Mouse (Mus musculus): Measurements from ENCODE around the gene Gulp1. TPM values are rescaled to one million over a fixed set of nuclear protein-coding genes. Genes with fewer than 3 reads are reported as not detected.

Gulp1 gene
- polyA plus RNA-seq, 1 experiment from 2014 or later = 41.4 TPM

DNA sequence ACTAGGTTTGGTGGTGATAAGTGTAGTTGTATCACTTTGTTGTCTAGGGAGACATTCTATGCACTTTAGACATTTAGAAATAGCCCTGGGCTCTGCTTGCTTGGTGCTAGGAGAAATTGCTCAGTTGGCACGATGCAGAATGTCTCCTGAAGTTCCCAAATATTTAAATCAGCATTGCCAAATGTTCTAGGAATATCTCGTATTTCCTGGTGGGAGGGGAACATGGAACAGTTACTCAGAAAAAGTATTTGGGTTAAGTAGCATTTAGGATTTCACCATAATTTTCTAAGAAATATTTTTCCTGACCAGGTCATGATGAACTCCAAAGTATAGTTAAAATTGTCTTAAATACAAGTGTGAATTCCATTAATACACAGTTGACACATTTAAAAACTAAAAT is 25.3 kb downstream of the Gulp1 start:
- 77% methylated on average over 2 of the region's 2 CpGs for WGBS

DNA sequence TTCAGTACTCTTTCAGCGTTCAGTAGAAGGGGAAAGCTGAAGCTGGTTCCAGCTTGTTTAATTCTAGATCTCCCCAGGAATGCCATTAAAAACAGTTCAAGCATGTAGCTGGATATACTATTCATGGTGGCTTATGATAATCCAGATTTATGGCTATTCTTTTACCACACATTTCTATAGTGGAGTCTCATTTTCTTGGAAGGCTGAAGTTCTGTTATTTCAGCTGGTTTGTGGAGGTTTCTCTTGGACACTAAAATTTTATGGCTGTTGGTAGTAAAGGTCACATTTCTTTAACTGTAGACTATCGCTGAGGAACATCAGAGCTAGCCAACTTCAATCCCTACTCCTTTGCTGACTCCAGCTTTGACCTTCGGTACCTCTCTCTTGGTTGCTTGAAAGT is 29.1 kb downstream of the Gulp1 start:
- H3K4me3 ChIP-seq (ENCODE audit: low read depth, low read length) = no peak overlapping the region
- no peaks in the 10 kb centered on the region for H3K36me3 ChIP-seq (replicated peaks; ENCODE audit: control insufficient read depth, insufficient read depth, low read depth, low read length)
- H3K9ac ChIP-seq (replicated peaks; ENCODE audit: low read length) = no peak overlapping the region
- no peak for DNase-seq (ENCODE audit: low spot score)
- H3K27ac ChIP-seq (replicated peaks; ENCODE audit: low read depth, low read length) = no peak overlapping the region
- ATAC-seq (replicated peaks; ENCODE audit: insufficient number of reproducible peaks, low FRiP score, low TSS enrichment, low read depth) = no peak
- H3K4me1 ChIP-seq (ENCODE audit: control insufficient read depth, insufficient read depth, low read length) = no peaks in the 10 kb centered on the region; the same call in 1 of the 2 replicates
- no peak overlapping the region for H3K4me2 ChIP-seq (ENCODE audit: low read depth, low read length)
- WGBS = 77% methylated on average over 3 of the region's 3 CpGs
- no peaks in the 10 kb centered on the region for H3K9me3 ChIP-seq (replicated peaks; ENCODE audit: control insufficient read depth, low read length)
- no peaks in the 10 kb centered on the region for H3K27me3 ChIP-seq (ENCODE audit: control insufficient read depth, insufficient read depth, low read length)

More for the DNA sequence above, 25.3 kb downstream of the Gulp1 start:
- Histone ChIP-seq H3K4me2 (ENCODE audit: low read depth, low read length) (no peak overlapping the region), H3K27ac (replicated peaks; ENCODE audit: low read depth, low read length) (no peak overlapping the region), H3K9ac (replicated peaks; ENCODE audit: low read length) (no peak overlapping the region), H3K4me3 (ENCODE audit: low read depth, low read length) (no peak overlapping the region), H3K4me1 (ENCODE audit: control insufficient read depth, insufficient read depth, low read length) (no peaks in the 10 kb centered on the region), H3K36me3 (replicated peaks; ENCODE audit: control insufficient read depth, insufficient read depth, low read depth, low read length) (no peaks in the 10 kb centered on the region), H3K9me3 (replicated peaks; ENCODE audit: control insufficient read depth, low read length) (no peaks in the 10 kb centered on the region), H3K27me3 (ENCODE audit: control insufficient read depth, insufficient read depth, low read length) (no peaks in the 10 kb centered on the region)
- DNase-seq (ENCODE audit: low spot score) (no peak), ATAC-seq (replicated peaks; ENCODE audit: insufficient number of reproducible peaks, low FRiP score, low TSS enrichment, low read depth) (no peak)

DNA sequence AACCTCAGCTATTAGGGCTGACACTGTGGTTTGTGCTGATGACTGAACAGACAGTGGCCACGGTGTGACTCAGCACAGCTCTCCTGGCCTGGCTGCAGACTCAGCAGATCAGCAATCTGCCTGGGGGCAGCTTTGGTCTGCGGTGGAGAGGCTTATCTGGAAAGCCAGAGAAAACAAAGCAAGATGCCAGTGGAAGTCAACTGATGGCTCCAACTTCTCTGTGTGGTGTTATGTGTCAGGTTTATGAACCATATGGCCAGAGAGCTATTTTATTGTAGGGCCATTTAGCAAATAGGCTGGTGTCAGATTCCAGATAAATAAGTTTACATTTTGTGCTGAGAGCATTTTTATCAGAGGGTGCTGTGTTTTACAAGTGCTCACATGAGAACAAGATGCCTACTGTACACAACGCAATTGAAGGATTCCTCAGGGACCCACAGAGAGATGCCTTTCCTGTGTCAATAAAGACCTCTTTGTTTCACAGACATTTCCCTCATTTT is 33.6 kb downstream of the Gulp1 start:
- Histone ChIP-seq H3K27ac (replicated peaks; ENCODE audit: low read depth, low read length) (0 out of 2 replicates have a peak overlapping the region, but pooled peaks have one; percentile 15), H3K9me3 (replicated peaks; ENCODE audit: control insufficient read depth, low read length) (no peaks in the 10 kb centered on the region), H3K36me3 (replicated peaks; ENCODE audit: control insufficient read depth, insufficient read depth, low read depth, low read length) (no peaks in the 10 kb centered on the region), H3K9ac (replicated peaks; ENCODE audit: low read length) (no peak overlapping the region), H3K27me3 (ENCODE audit: control insufficient read depth, insufficient read depth, low read length) (no peaks in the 10 kb centered on the region), H3K4me3 (ENCODE audit: low read depth, low read length) (no peak overlapping the region), H3K4me2 (ENCODE audit: low read depth, low read length) (no peak overlapping the region), H3K4me1 (ENCODE audit: control insufficient read depth, insufficient read depth, low read length) (no peaks in the 10 kb centered on the region; the same call in 1 of the 2 replicates)
- ATAC-seq (replicated peaks; ENCODE audit: insufficient number of reproducible peaks, low FRiP score, low TSS enrichment, low read depth) (peak; percentile 89), DNase-seq (ENCODE audit: low spot score) (peak; percentile 58)
- WGBS = 6% methylated on average over 3 of the region's 3 CpGs

DNA sequence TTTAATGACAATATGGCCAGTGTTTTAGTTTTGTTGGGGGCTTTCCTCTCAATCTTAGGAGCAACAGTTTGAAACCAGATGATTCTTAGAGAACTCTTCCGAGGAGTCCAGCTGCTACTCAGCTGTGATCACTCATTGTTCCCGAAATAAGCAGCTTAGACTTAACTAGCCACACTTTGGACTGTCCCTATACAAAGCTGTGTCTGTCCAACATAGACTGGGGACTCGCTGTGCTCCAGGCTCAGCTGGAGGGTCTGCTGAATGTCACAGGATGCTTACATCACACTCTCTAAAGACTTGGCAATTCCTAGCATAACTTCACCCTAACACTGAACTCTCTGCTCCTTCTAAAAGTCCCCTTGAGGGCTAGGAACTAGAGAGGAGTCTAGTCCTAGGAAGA is 40.4 kb downstream of the Gulp1 start:
- Histone ChIP-seq H3K9me3 (replicated peaks; ENCODE audit: control insufficient read depth, low read length) (no peaks in the 10 kb centered on the region), H3K4me1 (ENCODE audit: control insufficient read depth, insufficient read depth, low read length) (no peaks in the 10 kb centered on the region), H3K27ac (replicated peaks; ENCODE audit: low read depth, low read length) (0 out of 2 replicates have a peak overlapping the region, but pooled peaks have one; percentile 21), H3K27me3 (ENCODE audit: control insufficient read depth, insufficient read depth, low read length) (no peaks in the 10 kb centered on the region), H3K36me3 (replicated peaks; ENCODE audit: control insufficient read depth, insufficient read depth, low read depth, low read length) (no peaks in the 10 kb centered on the region), H3K4me2 (ENCODE audit: low read depth, low read length) (no peak overlapping the region), H3K4me3 (ENCODE audit: low read depth, low read length) (no peak overlapping the region), H3K9ac (replicated peaks; ENCODE audit: low read length) (no peak overlapping the region)
- DNase-seq (ENCODE audit: low spot score) (peak; percentile 26), ATAC-seq (replicated peaks; ENCODE audit: insufficient number of reproducible peaks, low FRiP score, low TSS enrichment, low read depth) (peak; percentile 81)
- 14% methylated on average over 3 of the region's 3 CpGs for WGBS

DNA sequence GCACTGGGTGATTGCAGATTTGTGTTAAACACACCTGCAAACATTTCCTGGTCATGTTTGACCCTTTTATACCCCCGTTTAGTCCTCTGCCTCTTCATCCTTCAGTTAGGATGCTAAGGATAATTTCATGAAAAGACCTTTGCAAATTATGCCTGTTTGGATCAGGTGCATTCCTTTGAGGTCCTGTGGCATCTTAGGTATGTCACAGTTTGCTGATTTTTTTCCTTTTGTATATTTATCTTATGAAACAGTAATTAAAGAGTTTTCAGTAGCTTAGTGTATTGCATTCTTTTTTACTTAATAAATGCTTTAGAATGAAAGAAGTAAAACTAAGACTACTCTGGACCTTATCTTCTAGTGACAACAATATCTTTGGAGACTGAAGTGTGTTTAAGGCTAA is 41.8 kb downstream of the Gulp1 start:
- Histone ChIP-seq H3K9ac (replicated peaks; ENCODE audit: low read length) (no peak overlapping the region), H3K36me3 (replicated peaks; ENCODE audit: control insufficient read depth, insufficient read depth, low read depth, low read length) (no peaks in the 10 kb centered on the region), H3K27me3 (ENCODE audit: control insufficient read depth, insufficient read depth, low read length) (no peaks in the 10 kb centered on the region), H3K4me2 (ENCODE audit: low read depth, low read length) (no peak overlapping the region), H3K9me3 (replicated peaks; ENCODE audit: control insufficient read depth, low read length) (no peaks in the 10 kb centered on the region), H3K4me1 (ENCODE audit: control insufficient read depth, insufficient read depth, low read length) (no peaks in the 10 kb centered on the region), H3K27ac (replicated peaks; ENCODE audit: low read depth, low read length) (no peak overlapping the region), H3K4me3 (ENCODE audit: low read depth, low read length) (no peak overlapping the region)
- ATAC-seq (replicated peaks; ENCODE audit: insufficient number of reproducible peaks, low FRiP score, low TSS enrichment, low read depth) (no peak), DNase-seq (ENCODE audit: low spot score) (no peak)
- WGBS = 61% methylated on average over 1 of the region's 1 CpGs

DNA sequence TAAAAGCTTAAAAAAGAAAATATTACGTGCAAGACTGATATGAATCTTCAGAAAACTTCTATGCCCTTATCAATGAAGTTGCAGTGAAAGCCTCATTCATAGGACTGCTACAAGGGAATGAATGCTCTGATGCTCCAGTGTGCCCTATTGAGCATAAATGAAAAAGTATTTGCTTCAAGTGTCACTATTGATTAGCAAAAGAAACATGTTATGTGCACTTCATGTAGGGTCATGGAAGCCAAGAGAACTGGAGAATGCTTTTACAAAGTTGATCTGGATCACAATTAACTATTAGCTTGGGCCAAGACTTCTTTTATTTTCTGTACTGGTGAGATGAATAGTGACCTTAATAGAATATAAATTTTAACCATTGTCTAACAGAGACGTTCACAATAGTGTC is 47.0 kb downstream of the Gulp1 start:
- H3K4me3 ChIP-seq (ENCODE audit: low read depth, low read length) = no peak overlapping the region
- H3K9me3 ChIP-seq (replicated peaks; ENCODE audit: control insufficient read depth, low read length) = no peaks in the 10 kb centered on the region
- no peak overlapping the region for H3K4me2 ChIP-seq (ENCODE audit: low read depth, low read length)
- H3K4me1 ChIP-seq (ENCODE audit: control insufficient read depth, insufficient read depth, low read length) = no peaks in the 10 kb centered on the region
- no peaks in the 10 kb centered on the region for H3K27me3 ChIP-seq (ENCODE audit: control insufficient read depth, insufficient read depth, low read length)
- no peak overlapping the region for H3K27ac ChIP-seq (replicated peaks; ENCODE audit: low read depth, low read length)
- DNase-seq (ENCODE audit: low spot score) = no peak
- no peak for ATAC-seq (replicated peaks; ENCODE audit: insufficient number of reproducible peaks, low FRiP score, low TSS enrichment, low read depth)
- H3K36me3 ChIP-seq (replicated peaks; ENCODE audit: control insufficient read depth, insufficient read depth, low read depth, low read length) = no peaks in the 10 kb centered on the region
- 80% methylated on average over 2 of the region's 2 CpGs for WGBS
- no peak overlapping the region for H3K9ac ChIP-seq (replicated peaks; ENCODE audit: low read length)

DNA sequence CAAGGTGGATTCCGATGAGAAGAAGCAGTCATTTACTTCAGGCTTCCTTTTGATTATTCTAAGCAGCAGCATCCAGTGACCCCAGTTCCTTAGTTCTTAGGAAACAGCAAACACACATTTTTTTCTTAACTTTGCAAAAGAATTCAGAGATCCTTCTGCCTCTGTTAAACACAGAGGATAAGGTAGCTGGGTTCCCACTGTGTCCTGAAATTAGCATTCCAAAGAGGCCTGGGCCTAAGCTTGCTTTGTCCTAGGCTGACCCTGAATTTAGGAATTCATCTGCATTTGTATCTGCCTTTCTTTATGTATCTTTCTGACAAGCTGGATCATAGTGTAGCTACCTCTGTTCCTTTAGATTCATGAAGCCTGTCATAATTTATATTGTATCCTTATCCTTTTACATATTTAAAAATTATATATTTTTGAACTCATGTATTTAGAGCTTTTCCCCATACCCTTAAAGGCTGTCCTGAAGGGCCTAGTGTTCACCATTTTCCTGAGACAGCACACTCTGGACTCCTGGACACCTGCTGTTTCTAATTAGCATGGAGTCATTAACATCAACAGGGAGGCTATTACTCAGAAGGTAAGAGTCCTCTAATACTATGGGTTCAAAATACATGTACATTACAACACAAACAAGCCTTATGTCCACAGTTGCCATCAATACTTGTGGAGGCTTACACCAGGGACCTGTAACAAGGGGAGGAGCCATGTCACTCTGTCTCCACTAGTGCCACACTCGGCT is 62.2 kb downstream of the Gulp1 start:
- H3K4me2 ChIP-seq (ENCODE audit: low read depth, low read length) = no peak overlapping the region
- 43% methylated on average over 2 of the region's 2 CpGs for WGBS
- H3K27me3 ChIP-seq (ENCODE audit: control insufficient read depth, insufficient read depth, low read length) = no peaks in the 10 kb centered on the region
- no peaks in the 10 kb centered on the region for H3K36me3 ChIP-seq (replicated peaks; ENCODE audit: control insufficient read depth, insufficient read depth, low read depth, low read length)
- H3K27ac ChIP-seq (replicated peaks; ENCODE audit: low read depth, low read length) = no peak overlapping the region
- no peak for DNase-seq (ENCODE audit: low spot score)
- no peak overlapping the region for H3K9ac ChIP-seq (replicated peaks; ENCODE audit: low read length)
- ATAC-seq (replicated peaks; ENCODE audit: insufficient number of reproducible peaks, low FRiP score, low TSS enrichment, low read depth) = no peak
- no peaks in the 10 kb centered on the region for H3K9me3 ChIP-seq (replicated peaks; ENCODE audit: control insufficient read depth, low read length)
- no peak overlapping the region for H3K4me3 ChIP-seq (ENCODE audit: low read depth, low read length)
- H3K4me1 ChIP-seq (ENCODE audit: control insufficient read depth, insufficient read depth, low read length) = no peaks in the 10 kb centered on the region

DNA sequence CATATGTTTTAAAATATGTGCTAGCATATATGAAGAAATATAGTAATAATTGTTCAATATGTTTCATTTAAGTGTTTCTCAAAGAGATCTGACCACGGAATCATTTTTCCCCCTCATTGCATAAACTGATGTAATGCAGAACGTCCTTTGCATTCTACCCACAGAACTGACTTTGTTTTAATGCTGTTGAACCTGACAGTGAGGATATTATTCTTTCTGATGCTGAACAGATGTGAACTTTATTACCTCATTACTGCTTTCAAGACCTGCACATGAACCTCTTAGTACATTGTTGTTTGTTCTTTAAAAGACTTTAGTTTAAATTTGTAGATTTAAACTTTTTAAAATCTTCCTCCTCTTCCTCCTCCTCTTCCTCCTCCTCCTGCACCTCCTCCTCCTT is 67.4 kb downstream of the Gulp1 start:
- no peaks in the 10 kb centered on the region for H3K4me1 ChIP-seq (ENCODE audit: control insufficient read depth, insufficient read depth, low read length)
- no peaks in the 10 kb centered on the region for H3K36me3 ChIP-seq (replicated peaks; ENCODE audit: control insufficient read depth, insufficient read depth, low read depth, low read length)
- no peak for ATAC-seq (replicated peaks; ENCODE audit: insufficient number of reproducible peaks, low FRiP score, low TSS enrichment, low read depth)
- H3K27me3 ChIP-seq (ENCODE audit: control insufficient read depth, insufficient read depth, low read length) = no peaks in the 10 kb centered on the region
- no peak overlapping the region for H3K27ac ChIP-seq (replicated peaks; ENCODE audit: low read depth, low read length)
- WGBS = 31% methylated on average over 2 of the region's 2 CpGs
- no peaks in the 10 kb centered on the region for H3K9me3 ChIP-seq (replicated peaks; ENCODE audit: control insufficient read depth, low read length)
- peak; percentile 52 for DNase-seq (ENCODE audit: low spot score)
- no peak overlapping the region for H3K9ac ChIP-seq (replicated peaks; ENCODE audit: low read length)
- no peak overlapping the region for H3K4me3 ChIP-seq (ENCODE audit: low read depth, low read length)
- no peak overlapping the region for H3K4me2 ChIP-seq (ENCODE audit: low read depth, low read length)
